Mouse (Mus musculus): Measurements from ENCODE around the gene Kdm4b. TPM values are rescaled to one million over a fixed set of nuclear protein-coding genes. Genes with fewer than 3 reads are reported as not detected.

Gene Kdm4b
- polyA plus RNA-seq, 1 experiment from 2014 or later = 8.1 TPM

DNA sequence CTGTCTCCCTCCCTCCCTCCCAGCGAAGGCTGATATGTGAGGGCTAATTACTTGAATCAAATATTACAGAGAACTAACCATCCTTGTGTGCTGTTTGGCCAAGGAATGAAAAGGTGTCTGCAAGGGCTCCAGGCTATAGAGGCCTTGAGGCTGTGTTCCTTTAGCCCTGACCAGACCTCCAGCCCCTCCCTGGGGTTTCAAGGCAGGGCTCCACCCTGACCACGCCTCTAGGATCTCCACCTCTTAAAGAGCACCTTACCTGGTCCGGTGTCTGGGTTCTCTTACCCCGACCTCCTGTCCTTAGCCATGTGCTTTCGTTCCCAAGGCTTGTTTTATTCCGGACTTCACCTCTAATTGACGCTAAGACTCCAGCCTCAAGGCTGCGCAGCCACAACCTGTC, 83.9 kb downstream of the Kdm4b start:
- TF ChIP-seq CTCF (IDR thresholded peaks at IDR 0.05; ENCODE audit: low read depth) = no peak
- no peaks in the 10 kb centered on the region for H3K4me1 ChIP-seq (replicated peaks; ENCODE audit: control insufficient read depth, insufficient read depth, low read length)
- H3K9me3 ChIP-seq (ENCODE audit: control insufficient read depth) = no peaks in the 10 kb centered on the region
- no peak overlapping the region for H3K4me3 ChIP-seq (ENCODE audit: low read depth, low read length)
- no peaks in the 10 kb centered on the region for H3K27me3 ChIP-seq (replicated peaks; ENCODE audit: control insufficient read depth, insufficient read depth, low read length)
- ATAC-seq = no peak
- no peak overlapping the region for H3K27ac ChIP-seq (ENCODE audit: low read depth, low read length)
- H3K9ac ChIP-seq (ENCODE audit: low read depth, low read length) = no peak overlapping the region
- peaks cover 23% of the 10 kb centered on the region for H3K36me3 ChIP-seq (ENCODE audit: control insufficient read depth, insufficient read depth)
- peak overlapping the region; percentile 17; the same call in 1 of the 2 replicates for H3K4me2 ChIP-seq (replicated peaks; ENCODE audit: low read depth)
- 29% methylated on average over 8 of the region's 8 CpGs for WGBS

DNA sequence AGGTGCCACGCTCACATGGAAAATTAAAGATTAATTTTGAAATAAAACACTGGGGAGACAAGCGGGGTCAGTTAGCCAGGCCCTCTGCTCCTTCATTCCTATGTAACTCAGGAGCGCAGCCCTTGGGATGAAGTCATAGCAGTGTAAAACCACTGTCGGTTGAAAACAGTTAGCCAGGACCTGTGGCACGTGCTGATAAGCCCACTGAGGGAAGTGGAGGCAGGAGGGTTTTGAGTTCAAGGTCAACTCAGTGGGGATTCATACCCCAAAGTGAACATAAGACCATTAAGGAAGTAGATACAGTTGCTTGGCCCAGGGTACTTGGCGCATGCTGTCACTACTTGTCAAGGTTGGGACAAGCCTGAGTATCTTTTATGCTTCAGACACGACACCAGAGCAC, 85.6 kb downstream of the Kdm4b start:
- no peak for ATAC-seq
- 95% methylated on average over 7 of the region's 7 CpGs for WGBS
- H3K36me3 ChIP-seq (ENCODE audit: control insufficient read depth, insufficient read depth) = peaks cover 35% of the 10 kb centered on the region
- no peak overlapping the region for H3K27ac ChIP-seq (ENCODE audit: low read depth, low read length)
- H3K4me2 ChIP-seq (replicated peaks; ENCODE audit: low read depth) = no peak overlapping the region
- no peak for TF ChIP-seq CTCF (IDR thresholded peaks at IDR 0.05; ENCODE audit: low read depth)
- H3K9ac ChIP-seq (ENCODE audit: low read depth, low read length) = no peak overlapping the region
- H3K9me3 ChIP-seq (ENCODE audit: control insufficient read depth) = no peaks in the 10 kb centered on the region
- no peaks in the 10 kb centered on the region for H3K4me1 ChIP-seq (replicated peaks; ENCODE audit: control insufficient read depth, insufficient read depth, low read length)
- H3K27me3 ChIP-seq (replicated peaks; ENCODE audit: control insufficient read depth, insufficient read depth, low read length) = no peaks in the 10 kb centered on the region
- no peak overlapping the region for H3K4me3 ChIP-seq (ENCODE audit: low read depth, low read length)

GRCm38 (mm10) chr17:56413113-56413512, 87.3 kb downstream of the Kdm4b start:
- H3K4me1 ChIP-seq (replicated peaks; ENCODE audit: control insufficient read depth, insufficient read depth, low read length) = no peaks in the 10 kb centered on the region
- peaks cover 52% of the 10 kb centered on the region for H3K36me3 ChIP-seq (ENCODE audit: control insufficient read depth, insufficient read depth)

GRCm38 (mm10) chr17:56414785-56415184, 88.9 kb downstream of the Kdm4b start:
- no peaks in the 10 kb centered on the region for H3K9me3 ChIP-seq (ENCODE audit: control insufficient read depth)
- TF ChIP-seq CTCF (IDR thresholded peaks at IDR 0.05; ENCODE audit: low read depth) = no peak
- no peaks in the 10 kb centered on the region for H3K27me3 ChIP-seq (replicated peaks; ENCODE audit: control insufficient read depth, insufficient read depth, low read length)
- H3K9ac ChIP-seq (ENCODE audit: low read depth, low read length) = no peak overlapping the region
- no peak overlapping the region for H3K4me3 ChIP-seq (ENCODE audit: low read depth, low read length)
- ATAC-seq = no peak
- H3K4me1 ChIP-seq (replicated peaks; ENCODE audit: control insufficient read depth, insufficient read depth, low read length) = no peaks in the 10 kb centered on the region
- H3K4me2 ChIP-seq (replicated peaks; ENCODE audit: low read depth) = no peak overlapping the region
- no peak overlapping the region for H3K27ac ChIP-seq (ENCODE audit: low read depth, low read length)
- H3K36me3 ChIP-seq (ENCODE audit: control insufficient read depth, insufficient read depth) = peaks cover 69% of the 10 kb centered on the region
- WGBS = 93% methylated on average over 9 of the region's 9 CpGs

More at GRCm38 (mm10) chr17:56413113-56413512, 87.3 kb downstream of the Kdm4b start:
- H3K4me3 ChIP-seq (ENCODE audit: low read depth, low read length) = no peak overlapping the region
- no peak for TF ChIP-seq CTCF (IDR thresholded peaks at IDR 0.05; ENCODE audit: low read depth)
- no peaks in the 10 kb centered on the region for H3K9me3 ChIP-seq (ENCODE audit: control insufficient read depth)
- no peaks in the 10 kb centered on the region for H3K27me3 ChIP-seq (replicated peaks; ENCODE audit: control insufficient read depth, insufficient read depth, low read length)
- no peak for ATAC-seq
- H3K4me2 ChIP-seq (replicated peaks; ENCODE audit: low read depth) = no peak overlapping the region
- H3K9ac ChIP-seq (ENCODE audit: low read depth, low read length) = no peak overlapping the region
- no peak overlapping the region for H3K27ac ChIP-seq (ENCODE audit: low read depth, low read length)
- 81% methylated on average over 13 of the region's 13 CpGs for WGBS

- no peak for TF ChIP-seq CTCF (IDR thresholded peaks at IDR 0.05; ENCODE audit: low read depth)
- H3K4me2 ChIP-seq (replicated peaks; ENCODE audit: low read depth) = no peak overlapping the region
- no peak overlapping the region for H3K4me3 ChIP-seq (ENCODE audit: low read depth, low read length)
- no peaks in the 10 kb centered on the region for H3K9me3 ChIP-seq (ENCODE audit: control insufficient read depth)
- no peak overlapping the region for H3K9ac ChIP-seq (ENCODE audit: low read depth, low read length)
- ATAC-seq = no peak
- H3K36me3 ChIP-seq (ENCODE audit: control insufficient read depth, insufficient read depth) = peaks cover 77% of the 10 kb centered on the region
- no peak overlapping the region for H3K27ac ChIP-seq (ENCODE audit: low read depth, low read length)
- no peaks in the 10 kb centered on the region for H3K27me3 ChIP-seq (replicated peaks; ENCODE audit: control insufficient read depth, insufficient read depth, low read length)
- WGBS = 70% methylated on average over 12 of the region's 12 CpGs
- no peaks in the 10 kb centered on the region for H3K4me1 ChIP-seq (replicated peaks; ENCODE audit: control insufficient read depth, insufficient read depth, low read length)
Observed at GRCm38 (mm10) chr17:56418304-56418703, 92.4 kb downstream of the Kdm4b start.

DNA sequence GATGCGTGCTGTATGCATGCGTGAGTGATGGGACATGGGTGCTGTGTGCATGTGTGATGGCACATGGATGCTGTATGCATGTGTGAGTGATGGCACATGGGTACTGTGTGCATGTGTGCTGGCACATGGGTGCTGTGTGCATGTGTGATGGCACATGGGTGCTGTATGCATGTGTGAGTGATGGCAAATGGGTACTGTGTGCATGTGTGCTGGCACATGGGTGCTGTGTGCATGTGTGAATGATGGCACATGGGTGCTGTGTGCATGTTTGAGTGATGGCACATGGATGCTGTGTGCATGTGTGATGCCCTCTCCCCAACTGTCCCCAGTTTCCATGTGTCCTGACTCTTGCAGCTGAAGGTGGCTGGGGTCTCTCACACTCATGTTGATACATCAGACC, 94.2 kb downstream of the Kdm4b start:
- H3K36me3 ChIP-seq (ENCODE audit: control insufficient read depth, insufficient read depth) = peaks cover 75% of the 10 kb centered on the region
- no peaks in the 10 kb centered on the region for H3K27me3 ChIP-seq (replicated peaks; ENCODE audit: control insufficient read depth, insufficient read depth, low read length)
- no peaks in the 10 kb centered on the region for H3K4me1 ChIP-seq (replicated peaks; ENCODE audit: control insufficient read depth, insufficient read depth, low read length)
- ATAC-seq = no peak
- no peak overlapping the region for H3K27ac ChIP-seq (ENCODE audit: low read depth, low read length)
- 100% methylated on average over 2 of the region's 2 CpGs for WGBS
- H3K9me3 ChIP-seq (ENCODE audit: control insufficient read depth) = no peaks in the 10 kb centered on the region
- TF ChIP-seq CTCF (IDR thresholded peaks at IDR 0.05; ENCODE audit: low read depth) = no peak
- H3K4me3 ChIP-seq (ENCODE audit: low read depth, low read length) = no peak overlapping the region
- no peak overlapping the region for H3K4me2 ChIP-seq (replicated peaks; ENCODE audit: low read depth)
- no peak overlapping the region for H3K9ac ChIP-seq (ENCODE audit: low read depth, low read length)

All from intestine, postnatal 0 days (tissue).